Mouse (Mus musculus): Measurements from ENCODE around the gene Cybb.
"Not testable (repeated sequence)": the region's sequence is repeated elsewhere in the genome, so short reads cannot be mapped to it uniquely, and the experiment has no call there.

The Cybb gene

DNA sequence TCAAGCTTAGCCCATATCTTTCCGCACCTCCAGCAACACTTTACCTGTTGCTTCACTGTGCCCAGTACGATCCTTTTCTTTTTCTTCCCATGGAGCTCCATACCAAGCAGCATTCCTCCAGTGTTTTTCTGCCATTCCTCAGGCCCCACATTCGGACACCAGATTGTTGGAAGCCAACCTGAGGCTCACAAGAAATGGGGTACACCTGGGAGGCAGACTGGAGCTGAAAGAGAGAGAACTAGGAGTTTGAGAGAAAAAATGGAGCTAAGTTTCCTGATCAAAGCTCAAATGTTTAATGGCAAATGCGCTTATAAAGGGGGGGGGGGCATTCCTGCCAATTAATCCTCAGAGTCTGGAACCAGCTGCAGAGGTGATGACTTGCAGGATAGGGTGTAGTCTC lies at the start of gene Cybb:
Gene Cybb (minus strand): TSS at position 101 of the 400 bp plus-strand sequence.
- DNase-seq (ENCODE audit: low read depth, low spot score), result no peak

DNA sequence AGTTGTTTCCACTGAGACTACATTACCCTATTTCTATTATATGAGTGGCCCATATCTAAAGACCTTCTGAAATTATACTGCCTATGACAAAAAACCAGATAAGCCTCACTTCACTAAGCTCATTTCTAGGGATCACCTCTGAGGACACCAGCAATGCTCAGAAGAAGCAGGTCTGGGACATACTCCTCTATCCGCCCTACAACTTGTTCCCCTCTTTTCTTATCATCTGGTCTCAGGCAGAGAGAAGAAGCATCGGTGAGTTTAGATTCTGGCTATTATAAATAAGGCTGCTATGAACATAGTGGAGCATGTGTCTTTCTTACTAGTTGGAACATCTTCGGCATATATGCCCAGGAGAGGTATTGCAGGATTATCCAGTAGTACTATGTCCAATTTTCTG lies 49.3 kb upstream of the Cybb start:
- DNase-seq (ENCODE audit: low read depth, low spot score), result no peak

DNA sequence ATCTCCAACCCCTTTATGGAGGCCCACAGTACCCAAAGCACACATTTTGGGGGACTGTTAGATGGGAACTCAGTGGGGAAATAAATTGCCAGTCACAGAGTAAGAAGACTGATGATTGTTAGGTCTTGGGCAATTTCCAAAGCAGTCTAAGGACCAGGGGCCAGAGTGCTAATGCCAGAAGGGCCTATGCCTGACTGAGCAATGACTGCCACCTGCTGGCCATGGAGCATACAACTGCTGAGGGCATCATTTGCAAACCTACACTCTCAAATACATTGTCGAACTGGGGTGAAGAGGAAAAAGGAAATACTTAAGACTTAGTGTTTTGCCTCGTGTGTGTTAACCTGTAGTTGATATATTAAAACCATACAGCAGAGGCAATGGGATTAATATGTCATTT lies 32.4 kb upstream of the Cybb start:
- peak; percentile 5 for DNase-seq (ENCODE audit: low read depth, low spot score)

DNA sequence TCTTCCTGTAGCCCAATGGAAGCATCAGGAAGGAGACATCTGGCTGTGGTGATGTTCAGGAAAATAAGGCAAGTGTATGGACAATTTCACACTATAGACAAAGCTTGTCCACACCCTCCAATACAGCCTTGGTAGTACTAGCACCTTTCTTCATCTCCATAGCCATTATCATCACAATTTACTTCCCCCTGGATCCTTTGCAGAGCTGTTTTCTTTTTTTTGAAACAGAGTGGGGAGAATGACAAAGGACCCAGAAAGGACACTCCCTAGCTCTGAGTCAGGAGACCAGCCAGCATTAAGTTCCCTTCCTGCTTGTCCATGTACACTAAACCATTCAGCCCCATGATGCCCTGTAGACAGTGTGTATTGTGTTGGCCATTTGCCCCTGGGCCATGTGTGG lies 30.0 kb upstream of the Cybb start:
- not testable (repeated sequence) for DNase-seq (ENCODE audit: low read depth, low spot score)

DNA sequence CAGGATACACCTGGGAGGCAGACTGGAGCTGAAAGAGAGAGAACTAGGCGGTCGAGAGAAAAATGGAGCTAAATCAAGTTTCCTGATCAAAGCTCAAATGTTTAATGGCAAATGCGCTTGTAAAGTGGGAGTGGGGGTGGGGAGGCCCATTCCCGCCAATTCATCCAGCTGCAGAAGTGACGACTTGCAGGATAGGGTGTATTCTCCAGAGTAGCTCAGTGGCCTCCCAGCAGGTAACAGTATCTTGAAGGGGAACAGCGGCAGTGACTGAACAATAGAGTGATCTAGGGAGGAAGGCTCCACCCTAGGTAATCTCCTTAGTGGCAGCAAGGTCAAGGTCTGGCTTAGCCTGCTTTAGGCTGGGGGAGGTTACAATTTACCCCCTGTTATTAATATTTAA lies 12.5 kb downstream of the Cybb start:
- not testable (repeated sequence) for DNase-seq (ENCODE audit: low read depth, low spot score)

DNA sequence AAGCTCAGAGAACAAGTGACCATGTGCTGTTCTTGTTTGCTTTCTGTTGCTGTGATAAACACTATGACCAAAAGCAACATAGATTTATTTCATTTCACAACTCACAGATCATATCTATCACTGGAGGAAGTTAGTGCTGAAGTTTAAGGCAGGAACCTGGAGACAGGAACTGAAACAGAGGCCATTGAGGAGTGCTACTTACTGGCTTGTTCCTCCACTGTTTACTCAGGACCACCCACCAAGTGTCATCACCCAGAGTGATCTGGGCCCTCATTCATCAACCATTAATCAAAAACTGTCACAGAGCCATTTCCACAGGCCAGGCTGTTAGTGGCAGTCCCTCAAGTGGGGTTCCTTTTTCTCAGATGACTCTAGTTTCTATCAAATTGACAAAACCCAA lies 13.1 kb downstream of the Cybb start:
- no peak for DNase-seq (ENCODE audit: low read depth, low spot score)

DNA sequence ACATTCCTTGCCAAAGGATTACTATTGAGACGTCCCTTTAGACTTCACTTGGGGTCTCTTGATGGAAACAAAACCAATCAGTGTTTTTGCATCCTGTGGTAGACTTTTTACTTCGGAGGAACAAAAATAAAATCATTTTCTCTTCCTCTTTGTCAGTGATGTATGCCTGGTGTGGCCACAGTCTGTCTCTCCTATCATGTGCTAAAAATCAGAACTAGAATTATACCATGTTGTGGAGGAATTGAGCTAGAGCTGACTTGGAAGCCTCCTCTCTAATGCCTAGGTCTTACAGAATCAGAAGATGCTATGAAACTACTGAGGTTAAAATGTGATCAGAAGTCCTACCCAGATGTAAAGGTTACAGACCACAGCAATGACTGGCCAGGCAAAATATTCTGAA lies 13.8 kb downstream of the Cybb start:
- DNase-seq (ENCODE audit: low read depth, low spot score), result no peak

DNA sequence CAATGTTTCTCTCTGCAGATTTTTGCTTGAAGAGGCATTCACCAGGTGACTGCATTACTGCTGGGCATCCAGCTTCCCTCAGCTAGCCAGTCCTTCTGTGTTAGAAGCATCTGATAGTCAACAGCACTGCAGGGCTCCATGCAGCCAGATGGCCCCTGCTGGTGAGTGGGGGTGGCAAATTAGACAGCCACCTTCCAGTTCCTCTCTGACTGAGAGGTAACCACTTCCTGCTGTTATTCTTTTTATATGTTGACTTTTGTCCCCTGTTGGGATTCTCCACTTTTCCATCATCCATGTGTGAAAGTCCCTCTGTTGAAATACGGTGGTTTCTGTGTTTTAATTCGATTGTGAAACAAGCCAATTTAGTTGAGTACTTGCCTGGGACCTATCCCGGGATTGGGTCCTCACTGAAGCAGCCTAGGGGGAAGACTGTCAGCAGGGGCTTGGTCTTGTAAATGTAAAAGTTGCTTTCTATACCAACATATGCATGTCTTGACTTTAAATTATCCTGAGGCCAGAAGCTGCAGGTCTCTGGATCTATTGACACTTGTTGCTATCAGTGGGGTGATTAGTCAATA lies 16.7 kb downstream of the Cybb start:
- DNase-seq (ENCODE audit: low read depth, low spot score), result no peak

DNA sequence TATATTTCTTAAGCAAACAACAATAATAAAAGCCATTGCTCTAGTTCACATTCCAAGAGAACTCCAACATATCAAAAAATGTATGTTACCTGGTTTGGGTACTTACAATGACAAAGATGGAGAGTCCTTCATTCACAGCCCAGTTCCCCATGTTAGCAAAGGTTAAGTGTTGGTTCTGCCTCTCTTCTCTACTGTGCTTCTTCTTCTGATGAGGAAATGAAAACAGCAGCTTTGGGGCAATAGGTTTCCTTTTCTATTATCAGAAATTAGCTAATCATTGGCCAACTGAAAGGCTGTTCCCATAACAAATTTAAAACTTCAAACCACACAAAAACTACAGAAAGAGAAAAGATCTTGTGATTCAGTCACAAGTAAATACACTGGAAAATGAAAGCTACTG lies 18.5 kb downstream of the Cybb start:
- no peak for DNase-seq (ENCODE audit: low read depth, low spot score)

DNA sequence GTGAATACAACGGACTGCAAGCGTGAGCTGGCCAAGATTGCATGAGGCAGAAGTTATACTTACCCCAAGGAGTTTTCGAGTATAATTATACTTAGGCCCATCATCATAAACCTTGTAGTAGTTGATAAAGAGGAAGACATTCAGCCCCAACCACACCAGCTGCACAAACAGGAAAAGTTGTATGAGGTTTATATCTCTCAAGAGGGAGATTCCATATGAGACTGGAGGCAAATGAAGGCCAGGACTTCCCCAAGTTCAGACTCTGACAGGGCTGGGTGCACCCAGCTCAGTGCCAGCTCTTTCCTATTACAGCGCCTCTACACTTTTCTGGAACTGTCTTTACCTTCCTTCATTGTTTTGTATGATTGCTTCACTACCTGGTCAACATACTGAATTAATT lies 20.6 kb downstream of the Cybb start:
- no peak for DNase-seq (ENCODE audit: low read depth, low spot score)

DNA sequence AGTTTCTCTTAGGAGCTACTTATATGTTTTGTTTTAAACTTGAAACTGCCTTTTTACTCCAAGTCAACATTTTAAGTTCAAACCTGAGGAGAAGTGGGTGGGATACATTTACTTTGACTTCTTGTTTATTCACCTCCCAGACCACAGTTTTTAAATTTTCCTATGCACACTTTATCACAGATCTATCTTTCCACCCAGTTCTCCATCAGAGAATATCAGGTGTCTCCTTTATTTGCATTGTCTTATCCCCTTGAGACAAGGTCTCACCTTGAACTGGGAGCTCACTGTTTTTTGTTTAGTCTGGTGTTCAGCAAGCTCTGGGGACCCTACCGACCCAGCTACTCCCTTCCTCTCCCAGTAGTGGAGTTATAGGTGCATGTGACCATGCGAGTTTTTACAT lies 21.7 kb downstream of the Cybb start:
- no peak for DNase-seq (ENCODE audit: low read depth, low spot score)

DNA sequence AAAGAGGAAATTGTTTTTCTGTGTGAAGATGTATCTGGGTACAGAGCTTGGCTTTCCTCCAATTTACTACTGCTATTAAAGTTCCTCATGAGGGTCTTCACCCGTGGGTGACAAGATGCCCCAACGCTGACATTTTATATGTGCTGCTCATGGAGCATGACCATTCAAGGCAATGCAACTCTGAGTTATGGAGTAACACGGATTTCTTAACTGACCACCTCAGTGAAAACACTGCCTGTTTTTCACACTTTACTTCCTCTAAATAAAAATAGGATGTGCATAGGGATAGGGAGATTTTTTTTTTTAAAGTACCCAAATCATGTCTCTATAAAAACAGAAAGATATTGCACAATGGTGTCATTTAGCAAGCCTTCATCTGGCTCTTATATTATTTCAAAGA lies 24.9 kb downstream of the Cybb start:
- no peak for DNase-seq (ENCODE audit: low read depth, low spot score)

DNA sequence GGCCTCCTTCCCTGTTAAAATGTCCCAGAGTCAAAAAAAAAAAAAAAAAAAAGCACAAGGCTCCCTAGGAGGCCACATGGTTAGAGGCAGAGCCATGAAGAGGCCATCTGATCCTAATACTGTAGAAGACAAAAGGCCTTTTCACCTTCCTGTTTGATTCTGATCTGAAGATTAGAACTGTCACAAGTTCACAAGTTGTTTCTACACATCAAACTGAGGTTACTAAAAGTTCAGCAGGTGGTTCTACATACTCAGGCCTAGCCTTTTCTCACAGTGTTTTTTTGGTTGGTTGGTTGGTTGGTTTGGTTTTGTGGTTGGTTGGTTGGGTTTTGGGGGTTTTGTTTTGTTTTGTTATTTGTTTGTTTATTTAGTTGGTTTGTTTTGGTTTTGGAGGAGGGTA lies 26.2 kb downstream of the Cybb start:
- no peak for DNase-seq (ENCODE audit: low read depth, low spot score)

DNA sequence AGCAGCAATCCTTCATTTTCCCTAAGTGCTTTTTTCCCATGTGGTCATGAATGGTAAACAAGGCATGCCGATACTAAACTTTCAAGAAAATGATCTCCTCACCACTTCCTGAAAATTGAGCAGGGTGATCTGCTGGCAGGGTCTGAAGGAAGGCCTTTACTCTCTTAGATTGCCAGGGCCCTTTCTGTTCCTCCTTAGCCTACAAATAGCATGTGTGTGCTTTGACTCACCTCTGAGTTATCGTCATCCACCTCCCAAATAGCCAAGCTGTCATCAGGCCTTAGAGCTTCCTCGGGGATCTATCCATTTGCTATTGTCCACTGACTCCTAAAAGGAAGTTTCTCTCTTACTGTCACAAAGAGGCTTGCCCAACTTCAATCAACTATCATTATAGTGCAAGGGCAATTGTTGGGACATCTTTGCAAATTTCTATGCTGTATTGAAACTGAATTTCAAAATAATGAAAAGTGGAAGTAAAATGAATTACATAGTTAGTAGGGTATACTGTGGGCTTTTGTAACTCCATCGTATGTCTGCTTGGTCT lies 27.1 kb downstream of the Cybb start:
- DNase-seq (ENCODE audit: low read depth, low spot score), result no peak

DNA sequence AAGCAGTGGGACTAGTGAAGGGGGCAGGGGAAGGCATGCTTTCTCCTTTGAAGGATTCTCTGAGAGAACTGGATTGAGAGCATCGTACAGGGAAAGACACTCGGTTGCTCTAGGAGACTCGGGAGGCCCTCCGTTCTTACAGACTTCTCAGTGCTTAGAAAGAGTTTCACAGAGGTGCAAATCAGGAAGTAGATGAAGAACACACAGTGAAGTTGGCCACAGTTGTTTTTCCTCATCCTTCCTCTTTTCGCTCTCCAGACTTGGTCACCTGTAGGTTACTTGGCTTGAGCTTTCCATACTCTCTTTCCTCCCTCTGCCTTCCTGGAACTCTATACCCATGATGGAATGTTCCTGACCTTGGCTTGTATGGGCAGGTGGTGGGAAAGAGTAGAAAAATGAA lies 35.2 kb downstream of the Cybb start:
- no peak for DNase-seq (ENCODE audit: low read depth, low spot score)

DNA sequence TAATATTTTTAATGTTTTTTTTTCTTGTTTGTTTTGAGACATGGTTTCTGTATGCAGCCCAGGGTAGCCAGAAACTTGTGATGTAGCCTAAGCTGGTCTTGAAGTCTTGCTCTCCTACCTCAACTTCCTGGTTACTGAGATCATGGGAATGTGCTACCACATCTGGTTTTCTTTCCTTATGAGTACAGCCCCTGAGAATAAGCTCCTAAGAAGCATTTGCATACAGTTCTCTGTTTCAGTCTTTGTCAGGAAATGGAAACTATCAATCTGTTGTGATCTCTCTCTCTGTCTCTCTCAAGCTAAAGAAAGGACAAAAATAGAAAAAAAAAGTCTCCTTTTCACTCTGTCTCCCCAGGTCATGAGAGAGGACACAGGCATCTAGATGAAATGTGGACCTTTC lies 40.3 kb downstream of the Cybb start:
- no peak for DNase-seq (ENCODE audit: low read depth, low spot score)

DNA sequence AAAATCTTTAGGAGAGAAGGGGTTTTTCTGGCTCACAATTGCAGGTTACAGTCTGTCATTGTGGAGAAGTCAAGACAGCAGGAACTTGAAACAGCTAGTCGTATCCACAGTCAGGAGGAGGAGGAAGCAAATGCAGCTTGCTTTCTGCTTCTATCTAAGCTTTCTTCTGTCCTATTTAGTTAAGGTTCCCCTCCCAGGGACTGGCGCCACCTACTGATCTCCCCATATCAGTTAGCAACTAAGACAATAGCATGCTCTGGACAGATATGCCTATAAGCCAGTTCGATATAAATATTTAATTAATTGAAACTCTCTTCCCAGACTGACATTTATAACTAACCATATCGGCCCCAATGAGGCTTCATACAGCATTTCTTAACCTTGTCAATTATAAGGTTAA lies 46.5 kb downstream of the Cybb start:
- no peak for DNase-seq (ENCODE audit: low read depth, low spot score)

DNA sequence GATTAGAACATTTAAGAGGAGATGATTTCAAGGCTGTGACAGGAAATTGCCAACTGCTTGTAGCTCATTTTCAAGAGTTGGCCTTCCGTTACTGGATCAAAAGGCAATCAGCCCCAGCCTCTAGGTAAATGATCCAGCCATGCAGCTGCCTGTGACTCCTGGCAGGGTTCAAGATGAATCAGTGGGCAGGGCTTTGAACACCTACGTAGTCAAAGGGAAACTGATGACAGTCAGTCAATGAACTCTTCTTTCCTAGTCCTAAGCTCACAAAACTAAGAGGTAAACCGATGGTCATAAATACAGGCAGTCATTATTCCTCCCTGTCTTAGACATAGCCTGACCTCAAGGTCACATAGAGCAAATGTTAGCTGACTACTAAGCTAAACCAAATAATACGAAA lies 47.0 kb downstream of the Cybb start:
- no peak for DNase-seq (ENCODE audit: low read depth, low spot score)

DNA sequence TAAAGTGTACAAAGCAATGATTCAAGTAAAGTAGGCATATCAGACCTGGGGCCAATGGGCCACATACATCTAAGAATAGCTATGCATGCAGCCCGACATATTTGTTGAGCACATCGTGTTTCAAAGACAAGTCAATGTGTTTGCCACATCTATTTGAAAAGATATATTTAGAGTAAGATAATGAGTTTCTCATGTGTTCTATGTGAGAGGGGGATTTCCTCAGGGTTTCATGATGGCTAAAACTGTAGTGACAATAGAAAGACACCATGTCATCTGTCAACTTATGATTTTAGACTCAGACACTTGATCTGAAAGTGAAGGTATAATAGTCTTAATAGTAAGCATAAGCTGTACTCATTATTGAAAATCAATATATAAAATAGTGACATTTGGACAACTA lies 48.3 kb downstream of the Cybb start:
- DNase-seq (ENCODE audit: low read depth, low spot score), result no peak

DNA sequence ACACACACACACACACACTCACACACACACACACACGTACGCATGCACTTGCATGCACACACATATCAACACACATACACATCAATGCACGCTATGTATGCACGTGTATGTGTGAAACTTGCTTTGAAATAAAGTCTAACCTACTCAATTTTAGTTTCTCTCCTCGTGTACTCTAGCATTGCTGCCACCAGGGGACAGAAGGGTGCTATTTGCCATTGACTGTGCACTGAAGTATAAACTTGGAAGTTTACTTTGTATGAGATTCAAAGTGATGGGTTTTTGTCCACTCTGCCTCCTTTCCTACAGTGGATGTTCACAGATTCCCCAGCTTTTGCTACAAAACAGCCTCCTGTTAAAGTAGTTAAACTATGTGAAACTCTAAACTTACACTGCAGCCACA lies 73.7 kb downstream of the Cybb start:
- no peak for DNase-seq (ENCODE audit: low read depth, low spot score)
